Mouse (Mus musculus): ENCODE measurements around the gene Sugct.

DNA sequence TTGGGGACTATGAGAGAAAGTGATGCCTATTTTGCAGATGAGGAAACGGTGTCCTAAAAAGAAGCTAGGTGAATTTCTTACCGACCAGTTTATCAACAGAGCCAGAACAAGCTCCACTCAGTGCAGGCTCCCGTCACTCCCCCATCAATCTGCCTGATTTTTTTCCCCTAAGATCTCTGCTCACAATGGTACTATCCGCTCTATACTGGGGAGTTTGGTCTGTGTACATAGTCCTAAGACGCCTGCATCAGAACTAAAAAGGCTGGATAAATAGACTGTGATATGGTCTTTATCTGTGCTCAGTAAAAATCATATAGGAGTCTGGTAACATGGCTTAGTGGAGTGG lies 755.9 kb downstream of the Sugct start:
- TF ChIP-seq EP300 (IDR thresholded peaks at IDR 0.05; ENCODE audit: low read depth) (no peak), CTCF (IDR thresholded peaks at IDR 0.05; ENCODE audit: low read depth) (no peak)
